Mouse (Mus musculus) stomach, embryonic 14.5 days (tissue): ENCODE measurements around the gene Phf21b. TPM values are rescaled to one million over a fixed set of nuclear protein-coding genes. Genes with fewer than 3 reads are reported as not detected.
"Not testable (repeated sequence)": the region's sequence is repeated elsewhere in the genome, so short reads cannot be mapped to it uniquely, and the experiment has no call there.

ENCODE experiments used
- ATAC-seq: fragments of 200-750 bp; cut with Nextera tagmentation; 2 replicates; pipeline ENCODE4 v1.8.0; 2017; ENCODE audit warnings: low read depth, moderate TSS enrichment; ENCODE audit not compliant: insufficient number of reproducible peaks, insufficient read depth, low FRiP score
- H3K27ac ChIP-seq: fragments of 300-500 bp; sonication (generic); 2 replicates; pipeline ENCODE4 v1.5.1; 2014; ENCODE audit warnings: mild to moderate bottlenecking, low read length, moderate library complexity, mixed read lengths
- H3K27me3 ChIP-seq: fragments of 300-500 bp; sonication (generic); 2 replicates; pipeline ENCODE4 v1.6.1; 2014; ENCODE audit warnings: low read length, control low read depth, mixed read lengths; ENCODE audit not compliant: control insufficient read depth, insufficient read depth
- H3K36me3 ChIP-seq: fragments of 300-500 bp; sonication (generic); 2 replicates; pipeline ENCODE4 v1.6.1; 2014; ENCODE audit warnings: mild to moderate bottlenecking, control low read depth, low read length, moderate library complexity, mixed read lengths; ENCODE audit not compliant: control insufficient read depth, insufficient read depth
- H3K4me1 ChIP-seq: fragments of 300-500 bp; sonication (generic); 2 replicates; pipeline ENCODE4 v1.6.1; 2014; ENCODE audit warnings: low read length, control low read depth, mixed read lengths; ENCODE audit not compliant: control insufficient read depth, insufficient read depth
- H3K4me2 ChIP-seq: fragments of 300-500 bp; sonication (generic); replicated peaks from 2 replicates; pipeline ENCODE4 v1.6.1; 2014; ENCODE audit warnings: low read depth, low read length, control low read depth
- H3K4me3 ChIP-seq: fragments of 300-500 bp; sonication (generic); 2 replicates; pipeline ENCODE4 v1.5.1; 2014; ENCODE audit warnings: low read depth, low read length, control low read depth
- H3K9ac ChIP-seq: fragments of 300-500 bp; sonication (generic); replicated peaks from 2 replicates; pipeline ENCODE4 v1.6.1; 2014; ENCODE audit warnings: low read depth, mild to moderate bottlenecking, control low read depth, low read length, moderate library complexity, mixed read lengths
- H3K9me3 ChIP-seq: fragments of 300-500 bp; sonication (generic); 2 replicates; pipeline ENCODE4 v1.6.1; 2016; ENCODE audit warnings: low read depth, low read length, control low read depth; ENCODE audit not compliant: control insufficient read depth
- WGBS: fragments of 180-500 bp; shearing (Covaris S2); extraction: QIAGEN DNeasy Blood & Tissue Kit; methylation state at CpG from one replicate; pipeline ENCODE4 v1.1.7; 2014; 5-methylcytosine and 5-hydroxymethylcytosine counted together
- polyA plus RNA-seq: library from polyadenylated mRNA; unstranded; fragments of >200 nt; fragmentation: Nextera tagmentation; extraction: Ambion mirVana; gene quantifications from 2 replicates; pipeline ENCODE4 v1.2.1, GENCODE M21; 2014

Phf21b gene
- polyA plus RNA-seq, result 1.8 and 2.8 TPM in 2 replicates

- under 1% methylated on average over 70 of the region's 76 CpGs for WGBS
- H3K36me3 ChIP-seq, result no peaks in the 10 kb centered on the region
- peak within 1 kb of the TSS; percentile 53 for H3K9ac ChIP-seq
- H3K4me2 ChIP-seq, result peak within 1 kb of the TSS; percentile 99
- H3K4me1 ChIP-seq, result peaks cover 24% of the 10 kb centered on the region
- ATAC-seq, result peak; percentile 82
- H3K4me3 ChIP-seq, result peak within 1 kb of the TSS; percentile 58
- H3K9me3 ChIP-seq, result no peaks in the 10 kb centered on the region
- peak within 1 kb of the TSS; percentile 78 for H3K27ac ChIP-seq
- no peaks in the 10 kb centered on the region for H3K27me3 ChIP-seq
Measured at GRCm38 (mm10) chr15:84856006-84856995, at the start of gene Phf21b. TSS of gene Phf21b (minus strand) at chr15:84856049.

- H3K4me1 ChIP-seq, result no peaks in the 10 kb centered on the region
Measured at GRCm38 (mm10) chr15:84903843-84904385, 48.1 kb upstream of the Phf21b start.

GRCm38 (mm10) chr15:84898077-84898476 lies 42.2 kb upstream of the Phf21b start:
- H3K4me2 ChIP-seq, result no peak overlapping the region
- ATAC-seq, result no peak
- 38% methylated on average over 7 of the region's 7 CpGs for WGBS

More at GRCm38 (mm10) chr15:84903843-84904385, 48.1 kb upstream of the Phf21b start:
- Histone ChIP-seq H3K4me3 (no peak overlapping the region), H3K9ac (no peak overlapping the region), H3K9me3 (no peaks in the 10 kb centered on the region), H3K4me2 (no peak overlapping the region), H3K36me3 (no peaks in the 10 kb centered on the region), H3K27me3 (no peaks in the 10 kb centered on the region), H3K27ac (no peak overlapping the region)
- ATAC-seq, result no peak
- WGBS, result 72% methylated on average over 7 of the region's 7 CpGs

GRCm38 (mm10) chr15:84896664-84897063 lies 40.8 kb upstream of the Phf21b start:
- H3K27me3 ChIP-seq, result no peaks in the 10 kb centered on the region
- no peak overlapping the region for H3K4me3 ChIP-seq
- ATAC-seq, result no peak
- 74% methylated on average over 1 of the region's 1 CpGs for WGBS
- no peak overlapping the region for H3K4me2 ChIP-seq
- no peaks in the 10 kb centered on the region for H3K4me1 ChIP-seq
- no peaks in the 10 kb centered on the region for H3K9me3 ChIP-seq
- H3K36me3 ChIP-seq, result no peaks in the 10 kb centered on the region
- no peak overlapping the region for H3K9ac ChIP-seq
- no peak overlapping the region for H3K27ac ChIP-seq

More at GRCm38 (mm10) chr15:84898077-84898476, 42.2 kb upstream of the Phf21b start:
- Histone ChIP-seq H3K4me1 (no peaks in the 10 kb centered on the region), H3K27me3 (no peaks in the 10 kb centered on the region), H3K36me3 (no peaks in the 10 kb centered on the region), H3K4me3 (no peak overlapping the region), H3K9me3 (no peaks in the 10 kb centered on the region), H3K9ac (no peak overlapping the region), H3K27ac (no peak overlapping the region)

GRCm38 (mm10) chr15:84896216-84896615 lies 40.4 kb upstream of the Phf21b start:
- not testable (repeated sequence) for H3K4me3 ChIP-seq, H3K4me2 ChIP-seq, H3K27me3 ChIP-seq, H3K36me3 ChIP-seq, H3K9ac ChIP-seq, H3K27ac ChIP-seq, H3K4me1 ChIP-seq, H3K9me3 ChIP-seq, ATAC-seq
- WGBS, result 79% methylated on average over 10 of the region's 10 CpGs

GRCm38 (mm10) chr15:84891658-84892057 lies 35.8 kb upstream of the Phf21b start:
- Histone ChIP-seq H3K4me2 (no peak overlapping the region), H3K9me3 (no peaks in the 10 kb centered on the region), H3K27ac (no peak overlapping the region), H3K9ac (no peak overlapping the region), H3K36me3 (no peaks in the 10 kb centered on the region), H3K4me3 (no peak overlapping the region), H3K4me1 (no peaks in the 10 kb centered on the region), H3K27me3 (no peaks in the 10 kb centered on the region)
- WGBS, result 2% methylated on average over 3 of the region's 3 CpGs
- ATAC-seq, result no peak

GRCm38 (mm10) chr15:84891246-84891645 lies 35.4 kb upstream of the Phf21b start:
- no peak for ATAC-seq
- Histone ChIP-seq H3K9ac (no peak overlapping the region), H3K4me3 (no peak overlapping the region), H3K4me1 (no peaks in the 10 kb centered on the region), H3K4me2 (no peak overlapping the region), H3K27ac (no peak overlapping the region), H3K27me3 (no peaks in the 10 kb centered on the region), H3K9me3 (no peaks in the 10 kb centered on the region), H3K36me3 (no peaks in the 10 kb centered on the region)
- 60% methylated on average over 3 of the region's 3 CpGs for WGBS

- Histone ChIP-seq H3K4me3 (no peak overlapping the region), H3K36me3 (no peaks in the 10 kb centered on the region), H3K4me1 (no peaks in the 10 kb centered on the region), H3K27ac (no peak overlapping the region), H3K27me3 (no peaks in the 10 kb centered on the region), H3K4me2 (no peak overlapping the region), H3K9ac (no peak overlapping the region), H3K9me3 (no peaks in the 10 kb centered on the region)
- WGBS, result 68% methylated on average over 12 of the region's 12 CpGs
- no peak for ATAC-seq
Measured at GRCm38 (mm10) chr15:84888066-84888465, 32.2 kb upstream of the Phf21b start.
